Mouse (Mus musculus) lung, adult 2 months (tissue): ENCODE results near the gene Ephx4. TPM values are rescaled to one million over a fixed set of nuclear protein-coding genes. Genes with fewer than 3 reads are reported as not detected.
"Not testable (repeated sequence)": the region's sequence is repeated elsewhere in the genome, so short reads cannot be mapped to it uniquely, and the experiment has no call there.

Experiments used
- DNase-seq: peaks from one replicate; pipeline ENCODE4 v3.0.0; 2022
- H3K4me1 ChIP-seq: fragments of 200-500 bp; 2 replicates; pipeline ENCODE4 v1.6.1; 2011; ENCODE audit warnings: low read length; ENCODE audit not compliant: control insufficient read depth, insufficient read depth
- H3K4me3 ChIP-seq: fragments of 200-500 bp; replicated peaks from 2 replicates; pipeline ENCODE3; 2011; ENCODE audit warnings: low read depth, mild to moderate bottlenecking, control low read depth, low read length; ENCODE audit errors: extremely low read depth
- CTCF ChIP-seq: fragments of 200-500 bp; IDR thresholded peaks from 2 replicates; pipeline ENCODE4 v1.5.1; 2011; ENCODE audit warnings: mild to moderate bottlenecking, low read length, control low read depth; ENCODE audit not compliant: insufficient read depth
- POLR2A ChIP-seq: fragments of 200-500 bp; IDR thresholded peaks from 2 replicates; pipeline ENCODE4 v1.6.1; 2011; ENCODE audit warnings: low read depth, mild to moderate bottlenecking, control low read depth, low read length, borderline replicate concordance; ENCODE audit errors: extremely low read depth
- WGBS: fragments of 180-500 bp; shearing (Covaris S2); methylation state at CpG from one replicate; pipeline ENCODE4 v1.1.7; 2018; 5-methylcytosine and 5-hydroxymethylcytosine counted together
- polyA plus RNA-seq: library from polyadenylated mRNA; depleted of rRNA; stranded (reverse); fragments of >200 nt; gene quantifications from 2 replicates; pipeline ENCODE4 v1.2.3, GENCODE M21; 2012; rRNA removed

The Ephx4 gene
- 1.9 and 2.0 TPM in 2 replicates for polyA plus RNA-seq

- Histone ChIP-seq H3K4me1 (peaks cover 2% of the 10 kb centered on the region; the same call in 1 of the 2 replicates), H3K4me3 (peak within 1 kb of the TSS; percentile 37)
- TF ChIP-seq CTCF: no peak
- TF ChIP-seq POLR2A: no peak
- WGBS: 22% methylated on average over 5 of the region's 5 CpGs
- no peak for DNase-seq
These were observed at the start of gene Ephx4 for GRCm38 (mm10) chr5:107402436-107402835. Gene Ephx4 (plus strand): TSS chr5:107402736.

GRCm38 (mm10) chr5:107353981-107354380, 48.6 kb upstream of the Ephx4 start:
- no peak for DNase-seq

GRCm38 (mm10) chr5:107355801-107356200, 46.7 kb upstream of the Ephx4 start:
- TF ChIP-seq CTCF (no peak), POLR2A (no peak)
- no peak overlapping the region for H3K4me3 ChIP-seq
- WGBS: 27% methylated on average over 1 of the region's 1 CpGs
- no peak for DNase-seq
- no peaks in the 10 kb centered on the region for H3K4me1 ChIP-seq

More at GRCm38 (mm10) chr5:107353981-107354380, 48.6 kb upstream of the Ephx4 start:
- Histone ChIP-seq H3K4me3 (no peak overlapping the region), H3K4me1 (no peaks in the 10 kb centered on the region)
- WGBS: 43% methylated on average over 3 of the region's 3 CpGs
- TF ChIP-seq CTCF (no peak), POLR2A (no peak)

GRCm38 (mm10) chr5:107357723-107358122, 44.8 kb upstream of the Ephx4 start:
- TF ChIP-seq CTCF (no peak), POLR2A (no peak)
- no peak for DNase-seq
- H3K4me1 ChIP-seq: no peaks in the 10 kb centered on the region
- H3K4me3 ChIP-seq: no peak overlapping the region
- 83% methylated on average over 8 of the region's 8 CpGs for WGBS

- peak; percentile 90 for DNase-seq
- TF ChIP-seq CTCF (no peak), POLR2A (no peak; the same call in 1 of the 2 replicates)
- H3K4me1 ChIP-seq: no peaks in the 10 kb centered on the region
- peak overlapping the region; percentile 87 for H3K4me3 ChIP-seq
- WGBS: 1% methylated on average over 40 of the region's 40 CpGs
These were observed 43.0 kb upstream of the Ephx4 start for GRCm38 (mm10) chr5:107359395-107360053.

- 30% methylated on average over 9 of the region's 9 CpGs for WGBS
- DNase-seq: no peak
- TF ChIP-seq POLR2A (no peak), CTCF (no peak)
- Histone ChIP-seq H3K4me3 (peak overlapping the region; percentile 87), H3K4me1 (no peaks in the 10 kb centered on the region)
These were observed 42.3 kb upstream of the Ephx4 start for GRCm38 (mm10) chr5:107360054-107360730.

- DNase-seq: no peak
- TF ChIP-seq CTCF: no peak
- TF ChIP-seq POLR2A: no peak
- Histone ChIP-seq H3K4me3 (no peak overlapping the region), H3K4me1 (no peaks in the 10 kb centered on the region)
- WGBS: 86% methylated on average over 3 of the region's 3 CpGs
These were observed 32.5 kb upstream of the Ephx4 start for GRCm38 (mm10) chr5:107370040-107370439.

- TF ChIP-seq CTCF: no peak
- TF ChIP-seq POLR2A: no peak
- no peak overlapping the region for H3K4me3 ChIP-seq
- 86% methylated on average over 5 of the region's 5 CpGs for WGBS
- no peaks in the 10 kb centered on the region for H3K4me1 ChIP-seq
- no peak for DNase-seq
These were observed 31.2 kb upstream of the Ephx4 start for GRCm38 (mm10) chr5:107371335-107371734.

- no peak for DNase-seq
- Histone ChIP-seq H3K4me3 (no peak overlapping the region), H3K4me1 (no peaks in the 10 kb centered on the region)
- WGBS: 72% methylated on average over 4 of the region's 4 CpGs
- TF ChIP-seq POLR2A (no peak), CTCF (no peak)
These were observed 29.3 kb upstream of the Ephx4 start for GRCm38 (mm10) chr5:107373256-107373655.

- not testable (repeated sequence) for H3K4me3 ChIP-seq, H3K4me1 ChIP-seq, DNase-seq
These were observed 16.1 kb upstream of the Ephx4 start for GRCm38 (mm10) chr5:107386448-107386847.
